Mouse (Mus musculus): ENCODE measurements around the gene Samd3. TPM values are rescaled to one million over a fixed set of nuclear protein-coding genes. Genes with fewer than 3 reads are reported as not detected.
A peak's percentile ranks its signal among the peaks of the same experiment; 100 is the strongest.

Gene Samd3
- polyA plus RNA-seq, 1 experiment from 2014 or later = 0.51 TPM

DNA sequence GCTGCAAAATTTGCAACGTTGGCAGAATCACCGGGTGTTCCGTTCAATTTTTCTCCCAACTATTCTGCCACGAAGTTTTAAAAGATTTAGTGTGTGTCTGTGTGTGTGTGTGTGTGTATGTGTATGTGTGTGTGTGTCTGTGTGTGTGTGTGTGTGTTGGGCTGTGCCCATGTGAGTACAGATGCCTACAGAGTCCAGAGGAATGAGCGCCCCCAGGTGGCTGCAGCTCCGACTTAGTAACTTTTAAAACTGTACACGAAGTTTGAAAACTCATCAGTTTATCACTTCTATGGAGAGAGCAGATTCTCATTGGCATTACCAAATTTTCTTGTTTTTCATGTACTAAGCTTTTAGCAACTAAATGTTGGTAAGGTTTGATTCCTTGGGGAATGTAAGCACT is 68.1 kb downstream of the Samd3 start:
- no peak for ATAC-seq (ENCODE audit: insufficient read depth)
- no peaks in the 10 kb centered on the region for H3K9me3 ChIP-seq (ENCODE audit: low read depth, low read length)
- no peak overlapping the region for H3K27ac ChIP-seq (ENCODE audit: low read depth)
- H3K4me2 ChIP-seq = no peak overlapping the region
- H3K4me1 ChIP-seq (ENCODE audit: insufficient read depth) = no peaks in the 10 kb centered on the region
- no peak overlapping the region for H3K4me3 ChIP-seq (ENCODE audit: low read depth, low read length)
- no peaks in the 10 kb centered on the region for H3K27me3 ChIP-seq (ENCODE audit: insufficient read depth, low read length)
- WGBS = 75% methylated on average over 7 of the region's 7 CpGs
- peaks cover 30% of the 10 kb centered on the region for H3K36me3 ChIP-seq (ENCODE audit: insufficient read depth)
- TF ChIP-seq CTCF (IDR thresholded peaks at IDR 0.05; ENCODE audit: low read depth) = peak; percentile 10; the same call in 1 of the 2 replicates
- DNase-seq = peak; percentile 52
- H3K9ac ChIP-seq = no peak overlapping the region

DNA sequence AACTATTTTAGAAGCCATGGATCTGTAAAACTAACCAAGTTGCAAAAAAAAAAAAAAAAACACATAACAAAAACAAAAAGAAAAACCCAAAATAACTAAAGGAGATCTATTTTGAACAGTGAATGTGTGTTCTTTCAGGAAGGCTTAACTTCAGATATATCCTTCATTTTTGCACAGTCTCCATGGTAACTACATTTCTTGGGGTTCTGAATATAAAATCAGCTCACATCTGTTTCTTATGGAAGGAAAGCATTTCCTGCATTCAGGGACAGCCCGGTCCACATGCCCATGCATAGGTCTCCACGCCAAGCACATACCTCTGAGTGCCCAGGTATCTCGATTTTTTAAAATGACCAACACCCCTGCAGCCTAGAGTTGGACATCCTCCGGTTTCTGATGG is 72.8 kb downstream of the Samd3 start:
- ATAC-seq (ENCODE audit: insufficient read depth) (no peak), DNase-seq (no peak)
- no peak overlapping the region for H3K4me3 ChIP-seq (ENCODE audit: low read depth, low read length)
- no peak overlapping the region for H3K27ac ChIP-seq (ENCODE audit: low read depth)
- H3K27me3 ChIP-seq (ENCODE audit: insufficient read depth, low read length) = no peaks in the 10 kb centered on the region
- H3K9me3 ChIP-seq (ENCODE audit: low read depth, low read length) = no peaks in the 10 kb centered on the region
- H3K4me2 ChIP-seq = no peak overlapping the region
- WGBS = 88% methylated on average over 4 of the region's 4 CpGs
- TF ChIP-seq CTCF (IDR thresholded peaks at IDR 0.05; ENCODE audit: low read depth) = no peak
- H3K36me3 ChIP-seq (ENCODE audit: insufficient read depth) = peaks cover 36% of the 10 kb centered on the region
- H3K9ac ChIP-seq = no peak overlapping the region
- H3K4me1 ChIP-seq (ENCODE audit: insufficient read depth) = no peaks in the 10 kb centered on the region

DNA sequence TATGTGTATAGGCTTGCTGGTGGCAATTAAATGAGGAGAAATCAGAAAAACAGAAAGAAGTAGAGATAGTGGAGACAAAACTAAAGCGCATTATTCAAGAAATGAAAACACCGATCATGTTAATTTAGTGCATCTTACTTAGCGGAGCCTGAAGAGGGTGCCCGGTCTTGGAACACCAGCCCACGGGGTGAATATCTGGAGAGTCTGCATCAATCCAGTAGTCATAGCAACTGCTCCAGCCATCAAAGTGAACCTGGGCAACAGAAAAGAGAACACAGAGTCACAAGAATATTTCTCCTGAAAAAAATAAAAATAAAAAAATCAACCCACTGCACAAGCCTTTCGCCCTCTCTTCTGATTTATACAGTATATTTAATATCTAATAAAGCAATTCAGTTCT is 74.0 kb downstream of the Samd3 start:
- no peak for TF ChIP-seq CTCF (IDR thresholded peaks at IDR 0.05; ENCODE audit: low read depth)
- no peaks in the 10 kb centered on the region for H3K4me1 ChIP-seq (ENCODE audit: insufficient read depth)

DNA sequence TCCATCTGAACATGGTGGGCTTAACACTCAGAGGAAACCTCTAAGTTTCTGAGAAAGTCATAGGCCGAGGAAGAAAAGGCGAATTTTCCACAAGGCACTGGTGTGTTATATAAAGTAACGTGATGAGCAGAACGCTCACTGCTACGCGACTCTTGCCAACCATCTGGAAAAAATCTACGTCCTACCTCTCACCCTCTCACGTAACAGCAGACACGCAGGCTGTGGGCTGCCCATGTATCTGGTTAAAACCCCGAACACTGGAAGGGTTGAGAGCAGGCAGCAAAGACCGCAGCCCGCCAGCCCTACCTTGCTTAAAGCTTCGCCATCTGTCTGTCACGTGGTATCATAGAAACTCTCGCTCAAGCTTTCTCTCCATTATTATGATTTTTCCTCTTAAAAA is 84.8 kb downstream of the Samd3 start:
- DNase-seq (no peak), ATAC-seq (ENCODE audit: insufficient read depth) (no peak)
- Histone ChIP-seq H3K4me3 (ENCODE audit: low read depth, low read length) (no peak overlapping the region), H3K4me1 (ENCODE audit: insufficient read depth) (no peaks in the 10 kb centered on the region), H3K27me3 (ENCODE audit: insufficient read depth, low read length) (no peaks in the 10 kb centered on the region), H3K27ac (ENCODE audit: low read depth) (no peak overlapping the region), H3K4me2 (no peak overlapping the region), H3K9ac (no peak overlapping the region), H3K36me3 (ENCODE audit: insufficient read depth) (peaks cover 67% of the 10 kb centered on the region), H3K9me3 (ENCODE audit: low read depth, low read length) (no peaks in the 10 kb centered on the region)
- 90% methylated on average over 15 of the region's 15 CpGs for WGBS
- no peak for TF ChIP-seq CTCF (IDR thresholded peaks at IDR 0.05; ENCODE audit: low read depth)

More for the DNA sequence above, 74.0 kb downstream of the Samd3 start:
- Histone ChIP-seq H3K27ac (ENCODE audit: low read depth) (no peak overlapping the region), H3K36me3 (ENCODE audit: insufficient read depth) (peaks cover 40% of the 10 kb centered on the region), H3K4me2 (no peak overlapping the region), H3K27me3 (ENCODE audit: insufficient read depth, low read length) (no peaks in the 10 kb centered on the region), H3K4me3 (ENCODE audit: low read depth, low read length) (no peak overlapping the region), H3K9me3 (ENCODE audit: low read depth, low read length) (no peaks in the 10 kb centered on the region), H3K9ac (no peak overlapping the region)
- DNase-seq = no peak
- ATAC-seq (ENCODE audit: insufficient read depth) = no peak
- WGBS = 91% methylated on average over 6 of the region's 6 CpGs

DNA sequence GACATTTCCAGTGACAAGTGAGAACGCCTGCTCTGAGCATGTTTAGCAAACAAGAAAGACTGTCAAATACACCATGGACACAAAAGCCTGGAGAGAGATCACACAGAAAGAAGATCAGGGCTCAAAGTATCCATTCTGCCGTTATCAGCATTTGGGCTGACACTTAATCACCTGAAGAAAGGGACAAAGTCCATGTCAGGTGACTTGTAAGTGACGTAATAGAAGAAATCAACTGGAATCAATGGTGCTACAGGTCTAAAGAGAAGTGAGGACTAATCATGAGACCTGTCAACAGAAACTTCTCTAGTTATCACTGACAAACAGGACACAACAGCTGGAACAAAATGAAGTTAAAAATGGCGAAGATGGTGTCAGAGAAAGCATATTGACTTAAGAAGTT is 91.2 kb downstream of the Samd3 start:
- ATAC-seq (ENCODE audit: insufficient read depth) (no peak), DNase-seq (no peak)
- H3K4me3 ChIP-seq (ENCODE audit: low read depth, low read length) = no peak overlapping the region
- no peak overlapping the region for H3K27ac ChIP-seq (ENCODE audit: low read depth)
- TF ChIP-seq CTCF (IDR thresholded peaks at IDR 0.05; ENCODE audit: low read depth) = no peak
- no peak overlapping the region for H3K4me2 ChIP-seq
- H3K27me3 ChIP-seq (ENCODE audit: insufficient read depth, low read length) = no peaks in the 10 kb centered on the region
- H3K36me3 ChIP-seq (ENCODE audit: insufficient read depth) = peaks cover 47% of the 10 kb centered on the region
- H3K9ac ChIP-seq = no peak overlapping the region
- 64% methylated on average over 4 of the region's 4 CpGs for WGBS
- H3K9me3 ChIP-seq (ENCODE audit: low read depth, low read length) = no peaks in the 10 kb centered on the region
- H3K4me1 ChIP-seq (ENCODE audit: insufficient read depth) = no peaks in the 10 kb centered on the region

Other genes starting within 250 kb of the Samd3 start
- not detected in 2 replicates for gene Gm9767, start 151.5 kb upstream of the Samd3 start, polyA plus RNA-seq (2014; fragmentation: Nextera tagmentation; extraction: Ambion mirVana)
- 6.1 and 9.3 TPM in 2 replicates for gene Tmem200a, start 150.7 kb upstream of the Samd3 start, polyA plus RNA-seq (2014; fragmentation: Nextera tagmentation; extraction: Ambion mirVana)
- gene L3mbtl3, start 146.3 kb downstream of the Samd3 start, polyA plus RNA-seq (2014; fragmentation: Nextera tagmentation; extraction: Ambion mirVana) = 18.2 and 19.7 TPM in 2 replicates

Measured in lung, embryonic 14.5 days (tissue).